Mouse (Mus musculus) CD4-positive, CD25-positive, alpha-beta regulatory T cell, adult 4 months (primary cell): Measurements from ENCODE around the gene Tmem33. TPM values are rescaled to one million over a fixed set of nuclear protein-coding genes. Genes with fewer than 3 reads are reported as not detected.

Source experiments
- ATAC-seq: one replicate; pipeline ENCODE4 v1.8.0; 2017
- polyA plus RNA-seq, 2 experiments: library from polyadenylated mRNA; unstranded; fragments of 100-300 nt; shearing (Covaris generic); gene quantifications; one replicate each; pipeline ENCODE4 v1.2.1; 2017

The Tmem33 gene
- polyA plus RNA-seq, 2 experiments from 2014 or later: 50.2 to 60.8 TPM

- no peak for ATAC-seq
Observed at GRCm38 (mm10) chr5:67324032-67324431, 63.7 kb downstream of the Tmem33 start.

- no peak for ATAC-seq
Observed at GRCm38 (mm10) chr5:67340811-67341210, 80.4 kb downstream of the Tmem33 start.

Other genes with a start within 250 kb of the Tmem33 start
- under 1 TPM in 1 of 2 experiments, not detected in 1; 0.20 TPM for gene Phox2b, start 161.3 kb upstream of the Tmem33 start, polyA plus RNA-seq
- gene Slc30a9, start 46.4 kb downstream of the Tmem33 start, polyA plus RNA-seq: 10 to 100 TPM; 11.5 to 14.4 TPM
- gene Bend4, start 167.7 kb downstream of the Tmem33 start, polyA plus RNA-seq: under 1 TPM; 0.10 to 0.15 TPM